Mouse (Mus musculus) T-helper 2 cell (primary cell): Measurements from ENCODE around the gene Cops9.

Experiments used
- in situ Hi-C: fragments of 300-600 bp; cut with MboI, MseI; formaldehyde crosslinking; loops from one replicate; pipeline ENCODE4 v1.15.1; 2025; ENCODE audit warnings: high pct_unique_total_duplicates

Cops9 gene

DNA sequence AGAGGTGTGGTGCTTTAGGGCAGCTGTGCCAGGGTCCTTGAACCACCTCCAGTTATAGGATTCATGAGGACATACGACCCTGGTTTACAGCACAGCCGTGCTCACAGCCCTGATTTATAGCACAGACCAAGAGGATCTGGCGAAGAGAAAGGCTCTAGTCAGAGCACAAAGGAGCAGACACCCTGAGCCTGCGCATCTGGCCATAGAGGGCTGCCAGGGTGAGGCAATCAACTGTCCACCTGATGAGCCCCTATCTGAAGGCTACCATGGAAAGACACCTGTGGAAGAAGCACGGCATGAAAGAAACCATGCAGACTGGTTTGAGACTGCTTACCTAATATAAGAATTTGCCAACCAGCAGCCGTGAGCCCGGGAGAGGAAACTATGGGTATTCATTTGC, 4.8 kb upstream of the Cops9 start:
- in situ Hi-C loops = no loop called here

- in situ Hi-C loops = no loop called here
Measured at GRCm38 (mm10) chr1:92646111-92646510, 4.3 kb upstream of the Cops9 start.

GRCm38 (mm10) chr1:92644916-92645315, 3.1 kb upstream of the Cops9 start:
- in situ Hi-C loops = no loop called here

DNA sequence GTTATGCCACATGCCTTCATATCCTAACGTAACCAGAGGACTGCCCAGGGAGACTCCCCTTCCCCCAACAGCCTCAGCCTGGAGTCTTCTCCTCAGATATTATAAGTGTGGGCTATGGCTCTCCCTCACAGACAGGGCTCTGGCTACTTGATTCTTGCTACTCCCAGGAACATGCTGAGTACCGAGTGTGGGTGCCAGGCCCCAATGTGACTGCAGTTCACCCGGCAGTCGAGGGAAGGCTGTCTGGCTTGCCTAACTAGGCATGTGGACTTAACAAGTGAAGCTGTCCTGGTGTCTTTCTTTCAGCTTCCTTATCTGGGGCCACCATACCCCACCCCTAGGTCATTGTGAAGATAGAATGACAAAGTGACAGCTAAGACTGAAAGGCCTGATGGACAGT, 1.9 kb upstream of the Cops9 start:
- in situ Hi-C loops = no loop called here

GRCm38 (mm10) chr1:92640393-92640792, 1.4 kb downstream of the Cops9 start:
- in situ Hi-C loops = no loop called here

- in situ Hi-C loops = no loop called here
Measured at GRCm38 (mm10) chr1:92638736-92639135, 3.0 kb downstream of the Cops9 start.

- in situ Hi-C loops = no loop called here
Measured at GRCm38 (mm10) chr1:92638181-92638580, 3.6 kb downstream of the Cops9 start.

DNA sequence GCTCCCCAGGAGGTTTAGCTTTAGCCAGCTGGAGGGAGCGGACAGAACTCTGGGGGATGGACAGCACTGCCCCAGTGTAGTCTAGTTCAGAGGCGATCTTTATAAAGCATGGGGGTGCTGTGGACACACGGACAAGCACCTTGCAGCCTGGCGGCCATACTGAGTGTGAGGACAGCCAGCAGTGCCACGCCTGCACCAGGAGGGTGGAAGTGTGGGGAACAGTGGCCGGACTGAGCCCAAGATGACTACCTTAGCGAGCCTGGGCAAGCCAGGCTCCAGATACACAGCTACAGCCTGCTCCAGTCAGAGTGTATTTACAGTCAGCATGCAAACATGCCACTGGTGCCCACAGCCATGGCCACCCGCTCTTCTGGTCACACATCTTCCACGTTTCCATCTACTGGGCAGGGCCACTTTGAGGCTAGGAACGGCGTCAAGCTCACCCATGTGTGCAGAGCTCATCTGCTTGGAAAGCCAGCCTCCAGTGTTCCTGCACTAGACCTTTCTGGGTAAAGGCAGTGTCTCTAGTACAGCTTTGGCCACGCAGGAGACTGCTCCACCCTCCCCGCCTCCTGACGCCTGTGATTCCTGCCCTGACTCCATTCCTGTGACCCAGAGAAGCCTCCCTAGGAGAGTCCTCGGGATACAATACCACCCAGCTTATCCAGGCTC, 4.1 kb downstream of the Cops9 start:
- in situ Hi-C loops = no loop called here

GRCm38 (mm10) chr1:92636676-92637075, 5.1 kb downstream of the Cops9 start:
- in situ Hi-C loops = no loop called here

DNA sequence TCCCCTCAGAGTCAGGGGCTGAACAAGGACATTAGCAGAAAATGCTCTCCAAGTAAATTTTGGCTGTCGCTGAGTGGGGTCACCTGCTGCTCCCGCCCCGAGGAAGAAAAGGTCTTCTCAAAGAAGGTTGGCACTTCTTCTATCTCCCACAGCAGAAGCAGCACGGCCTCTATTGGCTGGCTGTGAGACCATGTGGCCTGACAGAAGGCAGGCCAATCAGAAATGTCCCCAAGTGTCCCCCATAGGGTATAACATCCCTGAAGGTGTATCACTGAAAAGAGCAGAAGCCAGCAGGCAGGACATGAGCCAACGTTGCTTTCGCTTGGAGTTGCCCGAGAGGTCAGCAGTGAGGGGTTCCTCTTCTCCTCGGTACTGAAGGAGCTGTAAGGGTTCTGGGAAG, 5.8 kb downstream of the Cops9 start:
- in situ Hi-C loops = no loop called here

DNA sequence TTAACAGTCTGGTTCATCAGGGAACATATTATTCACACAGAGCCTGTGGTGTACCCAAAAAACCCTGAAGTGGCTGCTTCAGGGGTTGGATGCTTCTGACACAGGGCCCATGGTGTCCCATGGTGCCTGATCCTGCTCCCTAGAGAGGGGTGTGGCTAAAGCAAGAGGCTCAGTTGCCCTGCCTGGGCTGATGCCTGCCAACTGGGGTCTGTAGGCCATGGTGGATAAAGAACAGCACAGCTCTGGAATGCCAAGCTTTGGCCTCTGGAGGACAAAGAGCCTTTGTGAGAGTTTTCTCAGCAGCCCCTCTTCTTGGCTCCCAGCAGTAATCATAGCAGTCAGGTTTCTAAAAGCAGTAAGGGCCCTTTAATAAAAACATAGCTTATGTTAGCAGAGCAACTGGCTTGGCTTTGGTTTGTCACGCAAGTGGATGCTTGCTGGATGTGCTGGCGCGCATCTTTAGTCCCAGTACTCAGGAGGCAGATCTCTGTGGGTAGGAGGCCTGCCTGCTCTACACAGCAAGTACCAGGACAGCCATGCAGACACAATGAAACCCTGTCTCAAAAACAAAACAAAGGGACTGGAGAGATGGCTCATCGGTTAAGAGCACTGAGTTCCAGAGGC, 6.7 kb downstream of the Cops9 start:
- in situ Hi-C loops = no loop called here

GRCm38 (mm10) chr1:92634569-92634968, 7.2 kb downstream of the Cops9 start:
- in situ Hi-C loops = no loop called here

GRCm38 (mm10) chr1:92633726-92634125, 8.1 kb downstream of the Cops9 start:
- in situ Hi-C loops = no loop called here

- in situ Hi-C loops = no loop called here
Measured at GRCm38 (mm10) chr1:92632948-92633347, 8.8 kb downstream of the Cops9 start.

GRCm38 (mm10) chr1:92632196-92632595, 9.6 kb downstream of the Cops9 start:
- in situ Hi-C loops = no loop called here

DNA sequence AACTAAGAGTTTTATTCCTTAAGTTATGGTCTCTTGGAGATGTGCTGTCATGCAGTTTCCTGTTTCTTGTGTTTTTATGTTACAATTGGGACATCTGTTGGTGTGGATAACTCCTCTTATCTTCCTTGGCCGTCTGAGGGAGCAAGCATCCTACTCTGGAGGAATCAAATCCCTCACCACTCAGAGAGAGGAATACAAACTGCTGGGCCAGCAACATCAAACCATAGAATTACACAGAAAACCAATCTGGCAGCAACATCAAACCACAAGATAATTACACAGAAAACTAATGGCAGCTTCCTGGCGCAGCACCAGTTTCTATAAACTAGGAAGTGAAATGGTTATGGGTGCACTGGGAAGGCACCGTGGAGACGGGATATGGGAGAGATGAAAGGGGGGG, 13.6 kb downstream of the Cops9 start:
- in situ Hi-C loops = no loop called here

GRCm38 (mm10) chr1:92618360-92618759, 23.4 kb downstream of the Cops9 start:
- in situ Hi-C loops = no loop called here

DNA sequence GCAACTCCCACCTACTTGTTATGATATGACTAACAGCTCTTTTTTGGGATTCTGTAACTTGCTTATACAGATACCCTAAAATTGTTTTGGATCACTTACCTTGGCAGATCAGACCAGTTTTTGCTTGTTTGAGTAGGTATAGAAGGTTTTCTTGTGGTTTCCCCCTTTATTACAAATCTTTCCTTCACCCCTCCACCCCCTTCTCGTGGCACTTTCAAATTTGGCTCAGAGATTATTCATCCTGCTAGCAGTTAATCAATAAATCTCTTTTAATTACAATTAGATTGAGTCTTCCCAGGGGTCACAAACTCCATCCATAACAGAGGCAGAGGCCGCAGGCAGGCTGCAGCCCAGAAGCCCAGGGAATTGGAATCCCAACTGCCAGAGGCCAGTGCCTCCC, 24.3 kb downstream of the Cops9 start, which contains the start of gene Olfr12:
Gene Olfr12, plus strand, starts transcription at position 301 of the 400 bp plus-strand sequence.
- in situ Hi-C loops = no loop called here

GRCm38 (mm10) chr1:92616046-92616445, 25.7 kb downstream of the Cops9 start:
- in situ Hi-C loops = no loop called here

DNA sequence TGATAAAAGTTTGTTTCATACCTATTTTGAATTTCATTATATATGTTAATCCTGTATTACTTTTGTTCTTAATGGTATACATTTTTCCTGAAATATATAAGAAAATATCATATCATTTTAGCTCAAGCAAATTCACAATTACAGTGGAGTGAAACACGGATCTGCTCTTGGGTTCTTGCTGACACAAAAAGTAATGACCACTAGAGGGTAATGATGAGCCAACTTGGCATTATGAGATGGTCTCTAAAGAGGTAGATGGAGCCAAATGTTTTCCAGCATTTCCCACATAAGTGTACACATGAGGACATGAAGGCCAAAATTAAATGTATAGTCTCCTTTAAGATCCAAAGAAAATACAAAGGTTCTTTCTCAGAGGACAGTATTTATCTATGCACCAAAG, 27.3 kb downstream of the Cops9 start:
- in situ Hi-C loops = no loop called here

GRCm38 (mm10) chr1:92613175-92613574, 28.6 kb downstream of the Cops9 start:
- in situ Hi-C loops = no loop called here

- in situ Hi-C loops = no loop called here
Measured at GRCm38 (mm10) chr1:92611008-92611407, 30.8 kb downstream of the Cops9 start.

DNA sequence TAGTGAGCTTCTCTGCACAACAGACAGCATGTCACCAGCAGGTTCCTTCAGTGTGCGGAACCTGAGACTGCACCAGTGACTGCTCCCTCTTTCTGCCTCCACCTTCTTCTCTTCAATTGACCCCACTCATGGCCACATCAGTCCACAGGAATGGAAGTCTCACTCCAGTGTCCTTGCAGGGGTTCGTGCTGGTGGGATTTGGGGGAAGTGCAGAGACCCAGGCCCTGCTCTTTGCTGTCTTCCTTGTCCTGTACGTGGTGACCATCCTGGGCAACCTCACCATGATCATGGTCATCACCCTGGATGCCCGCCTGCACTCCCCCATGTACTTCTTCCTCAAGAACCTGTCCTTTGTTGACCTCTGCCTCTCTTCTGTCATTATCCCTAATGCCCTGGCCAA, 34.1 kb downstream of the Cops9 start:
- in situ Hi-C loops = no loop called here

DNA sequence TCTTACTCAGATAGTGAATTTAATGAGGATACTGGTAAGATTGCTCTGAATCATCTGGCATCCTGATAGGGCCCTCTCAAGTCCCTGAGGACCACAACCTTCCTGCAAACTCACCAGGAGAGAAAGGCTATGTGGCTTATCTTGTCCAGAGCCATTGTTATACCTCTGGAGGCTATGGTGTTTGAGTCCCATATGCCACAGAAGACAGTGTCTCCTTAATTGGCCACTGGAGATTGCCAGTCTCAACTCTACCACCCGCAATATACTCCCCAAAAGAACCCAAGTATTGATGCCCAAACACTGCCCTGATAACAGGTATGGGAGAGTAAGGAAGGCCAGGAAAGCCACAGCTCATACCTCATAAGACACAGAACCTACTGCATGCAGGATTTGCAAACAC, 36.3 kb downstream of the Cops9 start, which contains the start of gene Olfr1410:
Gene Olfr1410, plus strand, starts transcription at position 301 of the 400 bp plus-strand sequence.
- in situ Hi-C loops = no loop called here
